Mouse (Mus musculus) kidney, embryonic 15.5 days (tissue): Measurements from ENCODE around the gene Sumf1. TPM values are rescaled to one million over a fixed set of nuclear protein-coding genes. Genes with fewer than 3 reads are reported as not detected.

Source experiments
- ATAC-seq: fragments of 200-750 bp; cut with Nextera tagmentation; replicated peaks from 2 replicates; pipeline ENCODE4 v1.8.0; 2017; ENCODE audit warnings: moderate TSS enrichment; ENCODE audit not compliant: low FRiP score
- H3K27ac ChIP-seq: fragments of 300-500 bp; sonication (generic); 2 replicates; pipeline ENCODE4 v1.5.1; 2015; ENCODE audit warnings: mild to moderate bottlenecking, inconsistent platforms
- H3K27me3 ChIP-seq: fragments of 300-500 bp; sonication (generic); 2 replicates; pipeline ENCODE4 v1.6.1; 2015; ENCODE audit warnings: inconsistent platforms
- H3K36me3 ChIP-seq: fragments of 300-500 bp; sonication (generic); 2 replicates; pipeline ENCODE4 v1.6.1; 2015; ENCODE audit warnings: inconsistent platforms
- H3K4me1 ChIP-seq: fragments of 300-500 bp; sonication (generic); 2 replicates; pipeline ENCODE4 v1.6.1; 2015; ENCODE audit warnings: inconsistent platforms
- H3K4me2 ChIP-seq: fragments of 300-500 bp; sonication (generic); 2 replicates; pipeline ENCODE4 v1.6.1; 2015; ENCODE audit warnings: moderate library complexity, mild to moderate bottlenecking, inconsistent platforms
- H3K4me3 ChIP-seq: fragments of 300-500 bp; sonication (generic); replicated peaks from 2 replicates; pipeline ENCODE4 v1.5.1; 2015; ENCODE audit warnings: mild to moderate bottlenecking, inconsistent platforms
- H3K9ac ChIP-seq: fragments of 300-500 bp; sonication (generic); 2 replicates; pipeline ENCODE4 v1.6.1; 2015; ENCODE audit warnings: mild to moderate bottlenecking, inconsistent platforms
- H3K9me3 ChIP-seq: fragments of 300-500 bp; sonication (generic); replicated peaks from 2 replicates; pipeline ENCODE4 v1.6.1; 2016; ENCODE audit warnings: inconsistent platforms
- WGBS: fragments of 180-500 bp; shearing (Covaris S2); methylation state at CpG from one replicate; pipeline ENCODE4 v1.1.7; 2015; ENCODE audit warnings: mixed read lengths; 5-methylcytosine and 5-hydroxymethylcytosine counted together
- polyA plus RNA-seq: library from polyadenylated mRNA; unstranded; fragments of >200 nt; fragmentation: Nextera tagmentation; extraction: Ambion mirVana; gene quantifications from 2 replicates; pipeline ENCODE4 v1.2.1, GENCODE M21; 2015

The Sumf1 gene
- polyA plus RNA-seq, 1 experiment from 2014 or later: 25.3 TPM

- H3K27me3 ChIP-seq: no peaks in the 10 kb centered on the region
- H3K4me1 ChIP-seq: no peaks in the 10 kb centered on the region
- no peak overlapping the region for H3K4me3 ChIP-seq
- WGBS: 73% methylated on average over 5 of the region's 5 CpGs
- ATAC-seq: no peak
- no peaks in the 10 kb centered on the region for H3K9me3 ChIP-seq
- no peak overlapping the region for H3K9ac ChIP-seq
- H3K4me2 ChIP-seq: no peak overlapping the region
- H3K36me3 ChIP-seq: no peaks in the 10 kb centered on the region
- H3K27ac ChIP-seq: no peak overlapping the region
Observed at GRCm38 (mm10) chr6:108164935-108165334, 20.4 kb downstream of the Sumf1 start.

- H3K9ac ChIP-seq: no peak overlapping the region
- no peak overlapping the region for H3K4me3 ChIP-seq
- H3K9me3 ChIP-seq: no peaks in the 10 kb centered on the region
- no peaks in the 10 kb centered on the region for H3K36me3 ChIP-seq
- no peak overlapping the region for H3K27ac ChIP-seq
- 51% methylated on average over 2 of the region's 2 CpGs for WGBS
- no peaks in the 10 kb centered on the region for H3K27me3 ChIP-seq
- ATAC-seq: no peak
- no peak overlapping the region for H3K4me2 ChIP-seq
- no peaks in the 10 kb centered on the region for H3K4me1 ChIP-seq
Observed at GRCm38 (mm10) chr6:108160608-108161007, 24.8 kb downstream of the Sumf1 start.

DNA sequence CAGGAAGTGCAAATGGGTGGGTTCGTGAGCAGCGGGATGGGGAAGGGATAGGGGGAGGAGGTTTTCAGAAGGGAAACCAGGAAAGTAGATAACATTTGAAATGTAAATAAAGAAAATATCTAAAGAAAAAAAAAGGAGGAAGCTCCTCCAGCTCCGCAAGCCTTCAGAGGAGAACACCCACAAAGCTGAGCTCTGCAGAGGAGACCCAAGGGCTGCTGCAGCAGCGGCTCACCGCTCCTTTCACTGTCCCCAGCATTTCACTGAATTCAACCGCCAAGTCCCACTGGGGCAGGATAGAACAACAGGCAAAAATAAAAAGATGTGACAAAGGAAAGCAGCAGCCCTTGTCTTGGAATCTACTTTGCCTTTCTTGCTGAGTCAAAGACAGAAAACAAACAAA is 28.5 kb downstream of the Sumf1 start:
- no peak overlapping the region for H3K9ac ChIP-seq
- no peak for ATAC-seq
- no peaks in the 10 kb centered on the region for H3K4me1 ChIP-seq
- no peaks in the 10 kb centered on the region for H3K9me3 ChIP-seq
- 60% methylated on average over 6 of the region's 6 CpGs for WGBS
- H3K4me2 ChIP-seq: no peak overlapping the region
- H3K36me3 ChIP-seq: 0 out of 2 replicates have a peak, but pooled peaks cover 3% of the 10 kb centered on the region
- H3K27ac ChIP-seq: no peak overlapping the region
- H3K4me3 ChIP-seq: no peak overlapping the region
- no peaks in the 10 kb centered on the region for H3K27me3 ChIP-seq

GRCm38 (mm10) chr6:108154243-108154642 is 31.1 kb downstream of the Sumf1 start:
- H3K9ac ChIP-seq: no peak overlapping the region
- no peak for ATAC-seq
- no peaks in the 10 kb centered on the region for H3K27me3 ChIP-seq
- 89% methylated on average over 4 of the region's 4 CpGs for WGBS
- no peaks in the 10 kb centered on the region for H3K4me1 ChIP-seq
- H3K9me3 ChIP-seq: no peaks in the 10 kb centered on the region
- H3K4me3 ChIP-seq: no peak overlapping the region
- H3K36me3 ChIP-seq: 0 out of 2 replicates have a peak, but pooled peaks cover 5% of the 10 kb centered on the region
- H3K27ac ChIP-seq: no peak overlapping the region
- H3K4me2 ChIP-seq: no peak overlapping the region

DNA sequence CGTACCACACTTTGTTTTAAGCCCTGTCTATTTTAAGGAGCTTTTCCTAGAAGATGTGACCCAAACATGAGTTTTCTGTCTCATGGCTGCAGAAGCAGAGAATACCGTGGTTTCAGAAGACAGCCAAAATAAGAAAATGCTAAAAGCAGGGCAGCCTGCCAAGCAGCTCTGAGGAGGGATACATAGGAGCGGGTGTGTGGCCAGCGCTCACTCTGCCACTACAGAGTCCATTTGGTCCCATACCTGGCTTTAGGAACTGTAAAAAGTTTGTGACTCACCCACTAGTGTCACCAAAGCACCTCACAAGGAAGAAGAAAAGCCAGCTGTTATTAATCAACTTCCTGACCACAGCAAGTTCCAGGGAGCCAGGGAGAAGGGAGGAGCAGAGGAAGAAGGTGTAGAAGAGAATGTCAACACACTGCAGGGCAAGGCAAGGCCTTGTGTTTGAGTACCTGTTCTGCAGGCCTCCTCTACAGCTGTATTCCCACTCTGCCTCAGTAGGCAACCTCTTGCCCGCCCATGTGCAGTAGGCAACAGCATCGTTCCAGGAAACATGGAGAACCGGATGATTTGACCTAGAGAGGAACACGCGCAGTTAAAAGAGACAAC is 32.6 kb downstream of the Sumf1 start:
- Histone ChIP-seq H3K36me3 (0 out of 2 replicates have a peak, but pooled peaks cover 5% of the 10 kb centered on the region), H3K4me3 (no peak overlapping the region), H3K4me1 (no peaks in the 10 kb centered on the region), H3K27ac (no peak overlapping the region), H3K4me2 (no peak overlapping the region), H3K27me3 (no peaks in the 10 kb centered on the region), H3K9ac (no peak overlapping the region), H3K9me3 (no peaks in the 10 kb centered on the region)
- no peak for ATAC-seq
- 86% methylated on average over 9 of the region's 9 CpGs for WGBS

GRCm38 (mm10) chr6:108152081-108152480 is 33.3 kb downstream of the Sumf1 start:
- H3K9ac ChIP-seq: no peak overlapping the region
- no peak for ATAC-seq
- no peak overlapping the region for H3K4me2 ChIP-seq
- H3K4me3 ChIP-seq: no peak overlapping the region
- WGBS: 82% methylated on average over 6 of the region's 6 CpGs
- no peaks in the 10 kb centered on the region for H3K9me3 ChIP-seq
- 0 out of 2 replicates have a peak, but pooled peaks cover 5% of the 10 kb centered on the region for H3K36me3 ChIP-seq
- no peak overlapping the region for H3K27ac ChIP-seq
- H3K27me3 ChIP-seq: no peaks in the 10 kb centered on the region
- no peaks in the 10 kb centered on the region for H3K4me1 ChIP-seq

GRCm38 (mm10) chr6:108149235-108149634 is 36.1 kb downstream of the Sumf1 start:
- no peak overlapping the region for H3K9ac ChIP-seq
- no peaks in the 10 kb centered on the region for H3K4me1 ChIP-seq
- no peaks in the 10 kb centered on the region for H3K27me3 ChIP-seq
- ATAC-seq: no peak
- no peaks in the 10 kb centered on the region for H3K9me3 ChIP-seq
- no peak overlapping the region for H3K27ac ChIP-seq
- H3K36me3 ChIP-seq: 0 out of 2 replicates have a peak, but pooled peaks cover 5% of the 10 kb centered on the region
- no peak overlapping the region for H3K4me3 ChIP-seq
- 96% methylated on average over 4 of the region's 4 CpGs for WGBS
- H3K4me2 ChIP-seq: no peak overlapping the region

DNA sequence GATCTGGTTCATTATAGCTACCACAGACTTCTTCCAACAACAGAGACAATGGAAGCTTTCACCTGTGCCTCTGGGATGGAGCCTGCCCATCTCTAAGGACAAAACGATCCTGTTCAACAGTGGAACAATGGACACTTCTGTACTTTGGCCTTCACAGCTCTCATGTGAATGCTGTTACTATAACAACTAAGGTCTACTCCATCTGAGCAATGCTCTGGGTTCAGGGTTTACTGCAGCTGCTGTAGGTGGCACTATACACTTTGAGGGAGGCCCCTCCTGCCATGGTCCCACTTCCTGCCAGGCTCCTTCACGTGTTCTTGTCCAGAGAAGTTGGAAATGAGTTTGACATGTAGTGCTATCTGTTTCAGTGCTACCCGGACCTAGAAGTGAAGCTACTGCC is 36.9 kb downstream of the Sumf1 start:
- H3K9me3 ChIP-seq: no peaks in the 10 kb centered on the region
- no peak overlapping the region for H3K4me3 ChIP-seq
- 0 out of 2 replicates have a peak, but pooled peaks cover 5% of the 10 kb centered on the region for H3K36me3 ChIP-seq
- H3K27me3 ChIP-seq: no peaks in the 10 kb centered on the region
- 78% methylated on average over 3 of the region's 3 CpGs for WGBS
- H3K9ac ChIP-seq: no peak overlapping the region
- ATAC-seq: no peak
- no peak overlapping the region for H3K4me2 ChIP-seq
- no peak overlapping the region for H3K27ac ChIP-seq
- H3K4me1 ChIP-seq: no peaks in the 10 kb centered on the region

DNA sequence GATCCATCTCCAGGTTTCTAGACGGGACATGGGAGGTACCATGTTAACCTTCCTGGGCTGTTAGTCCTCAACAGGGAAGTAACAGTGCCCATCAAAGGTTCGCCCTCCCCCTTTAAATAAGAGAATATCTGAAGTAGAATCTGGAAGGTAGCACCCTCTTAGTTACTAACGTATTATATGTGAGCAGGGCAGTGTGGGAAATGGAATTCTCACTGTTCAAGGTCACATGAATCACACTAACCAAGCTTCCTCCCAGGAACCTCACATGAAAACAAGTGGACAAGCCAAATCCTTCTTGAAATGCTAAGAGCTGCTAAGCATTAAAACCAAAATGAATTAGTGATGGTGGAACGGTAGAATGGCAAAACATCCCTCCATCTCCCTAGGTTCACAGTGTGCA is 38.7 kb downstream of the Sumf1 start:
- Histone ChIP-seq H3K4me2 (no peak overlapping the region), H3K9ac (no peak overlapping the region), H3K27ac (no peak overlapping the region), H3K9me3 (no peaks in the 10 kb centered on the region), H3K36me3 (0 out of 2 replicates have a peak, but pooled peaks cover 3% of the 10 kb centered on the region), H3K4me3 (no peak overlapping the region), H3K4me1 (no peaks in the 10 kb centered on the region), H3K27me3 (no peaks in the 10 kb centered on the region)
- 90% methylated on average over 4 of the region's 4 CpGs for WGBS
- ATAC-seq: no peak

DNA sequence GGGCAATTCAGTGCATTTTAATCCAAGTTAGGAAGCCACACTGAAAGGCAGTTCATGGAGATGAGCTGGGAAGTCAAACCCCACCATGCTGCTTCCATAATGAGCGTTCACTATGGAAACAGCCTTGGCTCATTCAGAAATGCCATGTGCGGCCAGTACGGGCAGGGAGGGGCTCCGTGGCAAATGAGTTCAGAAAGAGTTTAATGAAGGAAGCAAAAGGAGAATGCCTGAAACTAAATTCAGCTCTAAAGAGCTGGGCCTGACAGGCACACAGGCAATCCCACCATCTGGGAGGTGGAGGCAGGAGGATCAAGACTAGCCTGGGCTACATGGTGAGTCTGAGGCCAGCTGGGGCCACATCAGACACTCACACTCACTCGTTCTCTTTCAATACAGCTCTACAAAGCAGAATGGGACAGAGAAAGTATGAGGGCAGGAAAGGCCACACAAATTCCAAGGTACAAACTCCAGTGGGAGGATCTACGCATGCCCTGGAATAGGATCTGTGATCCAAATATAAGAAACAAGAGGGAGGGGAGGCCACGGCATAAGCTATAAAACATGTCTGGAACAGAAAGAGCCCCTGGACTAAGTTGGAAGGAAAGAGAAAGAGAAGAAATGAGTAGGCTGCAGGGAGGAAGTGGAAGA is 39.3 kb downstream of the Sumf1 start:
- Histone ChIP-seq H3K9me3 (no peaks in the 10 kb centered on the region), H3K36me3 (0 out of 2 replicates have a peak, but pooled peaks cover 3% of the 10 kb centered on the region), H3K9ac (no peak overlapping the region), H3K27me3 (no peaks in the 10 kb centered on the region), H3K4me2 (no peak overlapping the region), H3K27ac (no peak overlapping the region), H3K4me3 (no peak overlapping the region), H3K4me1 (no peaks in the 10 kb centered on the region)
- 87% methylated on average over 7 of the region's 7 CpGs for WGBS
- ATAC-seq: no peak

- no peaks in the 10 kb centered on the region for H3K36me3 ChIP-seq
- H3K4me2 ChIP-seq: no peak overlapping the region
- 0 out of 2 replicates have a peak overlapping the region, but pooled peaks have one; percentile 9 for H3K27ac ChIP-seq
- no peaks in the 10 kb centered on the region for H3K9me3 ChIP-seq
- no peaks in the 10 kb centered on the region for H3K27me3 ChIP-seq
- H3K9ac ChIP-seq: no peak overlapping the region
- H3K4me1 ChIP-seq: no peaks in the 10 kb centered on the region
- H3K4me3 ChIP-seq: no peak overlapping the region
- WGBS: 46% methylated on average over 3 of the region's 3 CpGs
- ATAC-seq: no peak
Observed at GRCm38 (mm10) chr6:108145241-108145640, 40.1 kb downstream of the Sumf1 start.

DNA sequence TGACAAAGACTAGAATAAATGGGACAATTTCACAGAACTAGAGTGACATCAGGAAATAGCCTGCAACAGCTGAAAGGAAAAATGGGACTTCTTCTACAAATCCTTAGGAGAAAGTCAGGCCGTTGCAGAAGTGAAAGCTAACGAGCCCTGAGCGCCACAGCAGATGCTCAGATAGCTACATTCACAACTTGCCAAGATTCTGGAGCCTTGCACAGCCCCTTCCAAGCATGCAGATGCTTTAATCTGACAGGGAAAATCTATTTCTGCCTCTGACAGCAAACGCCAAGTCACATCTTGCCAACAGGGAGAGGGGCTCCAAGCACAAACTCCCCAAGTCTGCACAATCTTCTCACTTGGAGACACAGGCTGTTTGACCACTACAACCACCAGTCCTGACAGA is 42.6 kb downstream of the Sumf1 start:
- Histone ChIP-seq H3K27me3 (no peaks in the 10 kb centered on the region), H3K27ac (no peak overlapping the region), H3K4me3 (no peak overlapping the region), H3K9me3 (no peaks in the 10 kb centered on the region), H3K4me2 (no peak overlapping the region), H3K36me3 (no peaks in the 10 kb centered on the region; the same call in 1 of the 2 replicates), H3K9ac (no peak overlapping the region), H3K4me1 (no peaks in the 10 kb centered on the region)
- WGBS: 77% methylated on average over 4 of the region's 4 CpGs
- no peak for ATAC-seq
